Mouse (Mus musculus): ENCODE results near the gene Pbld2.
"Not testable (repeated sequence)": the region's sequence is repeated elsewhere in the genome, so short reads cannot be mapped to it uniquely, and the experiment has no call there.

The Pbld2 gene

GRCm38 (mm10) chr10:63026156-63026794, 2.2 kb downstream of the Pbld2 start:
- DNase-seq: no peak

- no peak for DNase-seq
Observed at GRCm38 (mm10) chr10:63026795-63027160, 2.7 kb downstream of the Pbld2 start.

DNA sequence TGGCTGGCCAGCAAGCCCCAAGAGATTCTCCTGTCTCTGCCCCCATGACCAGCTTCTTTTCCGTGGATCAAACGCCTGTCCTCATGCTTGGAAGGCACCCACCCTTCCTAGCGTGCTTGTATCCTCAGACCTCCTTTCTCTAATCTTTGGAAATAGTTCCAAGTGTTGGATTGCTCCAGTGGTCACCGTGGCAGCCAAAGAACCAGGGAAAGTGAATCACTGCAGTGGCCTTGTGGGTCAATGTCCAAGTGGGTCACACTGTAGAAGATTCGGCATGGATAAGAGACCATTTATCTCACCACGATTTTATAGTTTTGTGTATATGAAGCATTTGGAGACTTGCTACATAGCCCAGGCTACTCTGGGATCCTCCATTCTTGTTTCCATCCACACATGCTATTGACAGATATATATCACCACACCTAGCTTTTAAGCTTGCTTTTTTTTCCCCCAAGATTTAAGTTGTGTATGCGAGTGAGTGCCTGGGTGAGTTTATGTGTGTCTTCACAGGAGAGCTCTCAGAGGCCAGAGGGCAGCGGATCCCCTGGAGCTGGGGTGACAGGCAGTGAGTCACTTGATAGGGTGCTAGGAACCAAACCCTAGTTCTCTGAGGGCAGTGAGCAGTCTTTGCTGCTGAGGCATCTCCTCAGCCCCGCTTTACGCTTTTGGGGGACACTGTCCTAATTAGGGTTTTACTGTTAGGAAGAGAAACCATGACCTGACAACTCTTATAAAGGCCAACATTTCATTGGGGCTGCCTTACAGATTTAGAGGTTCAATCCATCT, 3.5 kb downstream of the Pbld2 start:
- DNase-seq: no peak

GRCm38 (mm10) chr10:63028396-63028795, 4.3 kb downstream of the Pbld2 start:
- no peak for DNase-seq

GRCm38 (mm10) chr10:63032267-63032666, 8.2 kb downstream of the Pbld2 start:
- DNase-seq: no peak

DNA sequence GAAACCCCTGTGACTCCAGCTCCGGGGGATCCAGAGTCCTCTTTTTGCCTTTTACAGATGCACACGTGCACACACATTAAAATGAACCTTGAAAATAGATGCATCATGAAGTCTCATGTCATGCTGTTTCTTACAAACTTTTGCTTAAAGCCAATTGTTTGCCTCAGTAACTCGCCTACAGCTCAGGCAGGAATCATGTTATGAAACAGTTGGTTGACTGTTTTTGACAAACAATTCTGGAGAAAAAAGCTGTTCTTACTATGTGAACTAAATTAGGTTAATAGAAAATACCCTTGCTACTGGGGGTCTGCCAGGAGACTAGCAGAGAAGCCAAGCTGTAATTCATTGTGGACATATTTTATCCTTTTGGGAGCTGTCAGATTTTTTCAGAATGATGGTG, 8.8 kb downstream of the Pbld2 start:
- DNase-seq: no peak

GRCm38 (mm10) chr10:63038571-63039320, 14.6 kb downstream of the Pbld2 start:
- DNase-seq: peak; percentile 35 to 60

DNA sequence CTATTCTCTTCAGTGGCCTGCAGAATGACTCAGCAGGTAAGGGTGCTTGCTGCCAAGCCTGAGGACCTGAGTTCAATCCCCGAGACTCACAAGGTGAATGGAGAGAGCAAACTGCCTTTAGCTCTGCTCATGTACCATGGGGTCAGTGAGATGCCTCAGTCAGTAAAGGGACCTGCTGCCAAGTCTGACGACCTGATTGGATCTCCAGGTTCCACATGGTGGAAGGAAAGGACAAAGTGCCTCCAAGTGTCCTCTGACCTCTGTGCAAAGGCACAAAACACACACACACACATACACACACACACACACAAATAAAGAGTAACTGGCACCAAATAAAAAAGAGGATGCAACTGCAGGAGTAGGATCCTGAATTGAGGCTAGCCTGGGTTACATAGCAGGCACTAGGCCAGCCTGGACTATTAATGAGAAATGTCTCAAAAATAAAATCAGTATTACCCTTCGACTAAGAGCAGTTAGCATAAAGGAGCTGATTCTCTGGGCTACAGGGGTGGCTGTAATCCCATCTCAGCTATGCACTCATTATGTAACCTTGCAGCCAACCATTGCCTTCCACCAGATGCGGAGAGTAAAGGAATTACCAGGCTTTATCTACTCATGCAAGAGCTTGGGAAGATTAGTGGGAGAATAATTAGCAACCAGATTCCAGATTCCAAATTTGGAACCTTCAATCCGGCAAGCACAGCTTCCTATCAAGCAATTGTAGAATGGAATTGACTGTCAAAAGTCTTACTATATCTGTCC, 15.9 kb downstream of the Pbld2 start:
- DNase-seq: peak; percentile 25 to 63

GRCm38 (mm10) chr10:63043154-63043553, 19.0 kb downstream of the Pbld2 start:
- no peak for DNase-seq

DNA sequence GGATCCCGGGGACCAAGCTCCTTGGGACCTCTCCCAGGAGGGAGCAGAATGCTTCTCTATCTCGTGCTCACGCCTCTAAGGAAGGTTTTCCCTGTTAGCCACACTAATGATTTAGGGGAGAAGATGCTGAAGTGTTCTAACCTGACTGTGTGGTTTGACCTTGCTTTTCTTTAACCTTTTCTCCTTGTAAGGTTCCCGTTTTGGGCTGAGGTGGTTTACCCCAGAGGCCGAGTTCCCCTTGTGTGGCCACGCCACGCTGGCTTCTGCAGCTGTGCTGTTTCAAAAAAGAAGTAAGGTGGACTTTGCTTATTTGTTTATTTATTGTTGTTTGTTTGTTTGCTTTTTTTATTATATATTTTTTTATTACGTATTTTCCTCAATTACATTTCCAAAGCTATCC, 23.6 kb downstream of the Pbld2 start:
- no peak for DNase-seq

GRCm38 (mm10) chr10:63049106-63049505, 25.0 kb downstream of the Pbld2 start:
- DNase-seq: peak; percentile 42 to 64

DNA sequence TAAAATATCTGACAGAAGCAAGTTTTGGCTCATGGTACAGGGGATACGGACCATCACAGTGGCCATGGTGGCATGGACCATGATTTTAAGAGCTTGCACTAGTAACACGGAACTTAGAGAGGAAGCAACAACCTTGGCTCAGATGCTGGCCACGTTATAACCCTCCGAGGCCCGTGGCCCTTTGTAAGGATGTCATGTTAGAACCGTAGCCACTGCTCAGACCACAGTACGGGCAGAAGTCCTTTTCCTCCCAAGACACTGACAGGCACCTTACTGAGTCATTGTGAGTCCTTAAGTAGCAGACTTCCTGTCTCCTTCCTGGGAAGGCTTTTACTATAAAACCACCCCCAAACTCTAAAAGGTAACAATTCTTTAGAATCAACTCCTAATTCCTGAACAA, 27.2 kb downstream of the Pbld2 start:
- no peak for DNase-seq

GRCm38 (mm10) chr10:63052011-63052410, 27.9 kb downstream of the Pbld2 start:
- DNase-seq: no peak

DNA sequence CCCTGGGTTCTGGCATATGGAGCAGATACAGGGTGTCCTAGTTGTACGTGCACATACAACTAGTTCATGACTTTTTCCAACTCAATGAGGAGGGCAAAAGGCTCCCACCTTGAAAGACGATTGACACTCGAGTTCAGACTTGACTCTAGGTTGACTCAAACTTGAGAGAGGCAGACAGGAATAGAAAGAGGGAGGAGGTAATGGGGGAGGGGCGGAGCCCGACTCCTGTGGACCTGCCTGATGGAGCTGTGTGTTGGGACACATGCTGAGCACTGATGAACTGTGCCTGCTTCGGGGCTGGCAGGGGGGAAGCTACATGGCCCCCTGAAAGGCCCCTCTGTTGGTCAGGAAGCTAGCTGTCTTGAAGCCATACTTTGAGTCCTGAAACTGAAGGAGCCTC, 28.9 kb downstream of the Pbld2 start:
- DNase-seq: no peak

- DNase-seq: not testable (repeated sequence)
Observed at GRCm38 (mm10) chr10:63054071-63054470, 30.0 kb downstream of the Pbld2 start.

DNA sequence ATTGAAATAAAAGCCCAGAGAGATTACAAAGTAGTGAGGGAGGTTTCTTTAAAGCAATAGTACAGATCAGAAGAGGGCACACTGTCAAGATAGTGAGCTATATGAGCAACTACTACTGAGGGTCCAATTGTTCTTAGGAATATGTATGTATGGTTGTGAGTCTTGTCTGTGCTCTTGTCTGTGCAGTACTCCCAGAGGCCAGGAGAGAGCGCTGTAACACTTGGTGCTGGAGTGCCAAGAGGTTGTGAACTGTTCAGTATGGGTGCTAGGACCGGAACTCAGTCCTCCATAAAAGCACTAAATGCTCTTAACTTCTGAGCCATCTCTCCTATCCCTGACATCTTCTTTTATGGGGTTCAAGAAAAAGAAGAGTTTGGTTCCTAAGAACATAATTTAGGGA, 30.5 kb downstream of the Pbld2 start:
- no peak for DNase-seq

- DNase-seq: peak; percentile 68 to 87
Observed at GRCm38 (mm10) chr10:63056966-63057750, 33.0 kb downstream of the Pbld2 start.

DNA sequence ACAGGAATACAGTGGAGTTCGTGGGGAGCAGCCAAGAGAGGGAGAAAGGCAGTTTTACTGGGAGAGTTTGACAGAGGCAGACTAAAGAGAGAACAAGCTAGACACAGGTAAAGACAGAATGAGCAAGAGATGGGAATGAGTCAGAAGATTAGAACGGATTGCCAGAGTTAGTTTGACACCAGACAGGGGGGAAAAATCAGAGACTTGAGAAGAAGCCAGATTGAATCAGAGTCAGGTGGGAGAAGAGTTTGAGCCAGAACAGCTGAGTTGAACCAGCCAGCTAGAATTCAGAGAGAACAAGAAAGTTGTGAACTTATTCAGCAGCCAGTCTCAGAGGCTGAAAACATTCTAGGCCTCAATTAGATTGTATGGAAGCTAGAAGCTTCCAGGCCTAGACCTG, 35.7 kb downstream of the Pbld2 start, which contains the start of gene Pbld1:
Gene Pbld1 (plus strand): TSS at position 301 of the 400 bp plus-strand sequence.
- DNase-seq: no peak

DNA sequence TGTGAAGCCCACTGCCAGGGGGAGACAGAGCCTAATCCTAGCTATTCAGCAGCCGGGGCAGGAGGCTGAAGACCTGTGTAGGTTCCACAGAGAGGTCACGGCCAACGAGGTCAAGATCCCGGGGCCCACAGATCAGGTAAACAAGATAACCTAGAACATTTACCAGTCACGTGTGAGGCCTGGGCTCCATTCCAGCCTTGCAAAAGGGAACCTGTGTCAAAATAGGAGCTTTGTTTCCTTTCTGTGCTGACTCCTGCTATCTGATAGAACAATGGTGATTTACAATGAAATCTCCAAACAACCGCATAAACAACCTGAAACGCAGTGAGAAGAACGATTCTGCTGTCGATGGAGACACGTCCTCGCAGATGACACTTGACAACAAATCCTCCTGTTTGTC, 36.3 kb downstream of the Pbld2 start:
- DNase-seq: peak; percentile 86 to 91

- DNase-seq: peak; percentile 52 to 58
Observed at GRCm38 (mm10) chr10:63061266-63061665, 37.2 kb downstream of the Pbld2 start.

- peak; percentile 84 to 90 for DNase-seq
Observed at GRCm38 (mm10) chr10:63062696-63063095, 38.6 kb downstream of the Pbld2 start.

DNA sequence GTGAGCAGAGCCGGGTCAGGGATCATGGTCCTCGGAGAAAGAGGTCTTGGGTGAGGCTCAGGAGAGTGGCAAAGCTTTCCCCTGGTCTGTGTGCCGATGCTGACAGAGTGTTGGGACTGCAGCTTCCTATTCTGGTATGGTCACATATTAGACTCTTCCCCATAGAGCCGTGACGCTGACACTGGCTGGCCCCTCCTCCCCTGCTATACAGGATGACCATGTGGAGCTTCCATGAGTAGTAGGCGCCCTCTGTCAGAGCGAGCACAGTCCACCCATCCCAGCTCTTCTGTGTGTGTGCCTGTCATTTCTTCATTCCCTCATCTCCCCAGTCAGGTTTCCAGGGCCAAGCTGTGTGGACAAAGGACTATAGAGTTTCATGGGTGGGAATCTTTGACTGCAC, 39.2 kb downstream of the Pbld2 start:
- no peak for DNase-seq

All from kidney, postnatal 25 days (tissue).